Mouse (Mus musculus) left cerebral cortex, postnatal 14 days (tissue): Measurements from ENCODE around the gene Cntfr. TPM values are rescaled to one million over a fixed set of nuclear protein-coding genes. Genes with fewer than 3 reads are reported as not detected.
"Not testable (repeated sequence)": the region's sequence is repeated elsewhere in the genome, so short reads cannot be mapped to it uniquely, and the experiment has no call there.

Source experiments
- DNase-seq, 2 experiments: peaks; one replicate each; pipeline ENCODE4 v3.0.0; 2021 to 2022; ENCODE audit warnings: low spot score in 2 of 2, mixed read lengths in 1 of 2
- intact Hi-C: fragments of 180-260 bp; cut with DNase I; formaldehyde crosslinking; loops from one replicate; pipeline ENCODE4 v1.15.1; 2025
- total RNA-seq, 2 experiments: library from RNA; stranded (reverse); gene quantifications; 2 replicates each; pipeline ENCODE4 v1.2.3; 2021

The Cntfr gene
- total RNA-seq, 2 experiments from 2014 or later = 98.6 to 102 TPM

DNA sequence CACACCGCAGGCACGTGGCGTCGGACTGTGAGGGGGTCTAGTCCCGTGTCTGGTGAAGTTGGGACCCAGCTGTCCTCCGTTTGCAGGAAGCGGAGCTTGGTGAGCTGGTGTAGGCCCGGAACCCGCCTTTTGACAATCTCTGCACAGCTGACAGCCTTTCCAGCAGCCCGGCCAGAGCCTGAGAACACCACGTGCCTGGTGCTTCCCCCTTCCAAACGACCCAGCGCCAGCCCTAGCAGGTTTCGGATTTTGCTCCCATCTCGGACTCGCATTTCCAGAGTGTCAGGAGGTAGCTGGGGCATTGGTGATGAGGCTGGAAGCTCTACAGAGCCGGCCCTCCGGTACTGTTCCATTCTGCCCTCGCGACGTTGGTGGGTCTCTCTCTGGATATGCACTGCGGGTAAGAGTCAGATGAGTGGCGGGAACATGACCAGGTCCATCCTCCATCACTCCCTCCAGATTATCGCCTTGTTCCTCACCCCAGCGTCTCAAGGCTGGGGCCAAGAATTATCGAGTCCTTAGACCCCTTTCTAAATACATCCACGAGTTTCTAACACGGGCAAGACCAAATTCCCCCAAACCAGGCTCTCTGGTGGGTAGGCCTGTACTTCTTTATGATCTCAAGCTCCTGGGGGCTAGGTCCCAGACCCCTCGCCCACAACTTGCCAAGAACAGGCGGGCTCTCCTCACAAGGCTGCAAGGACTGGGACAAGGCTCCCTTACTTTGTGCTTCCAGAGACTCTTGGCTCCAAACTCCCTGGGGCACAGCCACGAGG is 15.7 kb upstream of the Cntfr start:
- intact Hi-C loops = no loop called here

DNA sequence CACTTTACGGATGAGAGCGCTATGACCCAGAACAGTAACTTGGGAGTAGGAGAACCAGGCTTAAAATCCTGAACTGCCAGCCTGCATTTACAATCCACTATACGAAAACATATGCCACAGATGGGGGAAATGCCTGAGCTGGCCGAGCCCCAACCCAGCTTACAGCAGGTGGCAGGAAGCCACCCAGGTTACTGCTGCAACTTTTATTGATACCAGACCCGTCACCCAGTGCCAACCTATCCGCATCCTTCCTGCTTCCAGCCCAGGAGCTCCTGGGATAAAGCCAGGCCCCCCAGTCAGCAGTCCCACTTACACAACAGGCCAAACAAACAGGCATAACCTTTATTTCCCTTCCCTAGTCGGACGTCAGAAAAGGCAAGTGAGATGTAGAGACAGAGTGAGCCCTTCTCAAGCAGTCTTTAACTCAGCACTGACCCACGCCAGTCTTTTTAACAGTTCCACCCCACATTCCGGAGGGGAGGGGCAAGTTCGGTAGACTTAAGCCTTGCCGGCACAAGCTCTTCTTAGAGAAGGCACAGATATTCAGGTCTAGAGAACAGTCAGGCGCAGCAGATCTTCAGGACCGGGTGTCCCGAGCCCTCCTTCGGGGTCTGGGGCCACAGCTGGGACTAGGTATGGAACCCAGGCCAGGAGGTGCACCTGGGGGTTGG is 15.0 kb upstream of the Cntfr start:
- DNase-seq = no peak
- intact Hi-C loops = no loop called here

More for the DNA sequence above, 15.7 kb upstream of the Cntfr start:
- no peak for DNase-seq

DNA sequence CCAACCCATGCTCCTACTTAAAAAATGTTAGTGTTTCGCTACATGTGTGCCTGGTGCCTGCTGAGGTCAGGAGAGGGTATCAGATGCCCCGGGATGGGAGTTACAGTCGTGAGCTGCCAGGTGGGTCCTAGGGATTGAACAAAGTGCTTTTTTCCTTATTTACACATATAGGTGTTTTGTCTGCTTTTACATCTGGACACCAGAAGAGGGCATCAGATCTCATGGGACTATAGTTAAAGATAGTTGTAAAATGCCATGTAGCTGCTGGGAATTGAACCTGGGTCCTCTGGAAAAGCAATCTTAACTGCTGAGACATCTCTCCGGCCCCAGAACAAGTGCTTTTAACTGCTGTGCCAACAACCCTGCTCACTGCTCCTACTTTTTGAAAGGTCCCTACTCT is 13.3 kb upstream of the Cntfr start:
- DNase-seq = no peak
- intact Hi-C loops = no loop called here

DNA sequence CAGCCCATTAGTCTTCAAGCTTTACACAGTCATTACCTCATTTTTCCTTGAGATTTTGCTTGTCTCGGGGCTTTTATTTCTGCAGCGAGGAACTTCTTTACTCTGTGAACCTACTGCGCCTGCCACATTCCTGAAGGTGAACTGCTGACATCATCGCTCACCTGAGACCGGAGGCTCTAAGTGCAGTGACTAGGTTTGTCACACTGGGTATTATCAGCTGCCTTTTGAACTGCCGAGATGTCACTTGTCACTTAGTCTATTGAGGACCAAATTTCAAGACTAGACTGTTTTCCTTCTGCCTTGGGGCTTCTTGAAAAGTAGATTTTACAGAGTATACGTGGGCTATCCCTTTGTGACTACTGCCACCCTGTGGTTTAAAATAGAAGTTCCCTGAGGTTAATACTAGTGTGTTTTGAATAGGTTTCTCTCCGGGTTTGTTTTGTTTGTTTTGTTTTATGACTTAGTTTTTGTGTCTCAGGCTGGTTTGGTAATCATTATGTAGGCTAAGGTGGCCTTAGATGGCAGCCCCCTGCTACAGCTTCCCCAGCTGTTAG is 11.4 kb upstream of the Cntfr start:
- DNase-seq = peak; percentile 76 to 86

DNA sequence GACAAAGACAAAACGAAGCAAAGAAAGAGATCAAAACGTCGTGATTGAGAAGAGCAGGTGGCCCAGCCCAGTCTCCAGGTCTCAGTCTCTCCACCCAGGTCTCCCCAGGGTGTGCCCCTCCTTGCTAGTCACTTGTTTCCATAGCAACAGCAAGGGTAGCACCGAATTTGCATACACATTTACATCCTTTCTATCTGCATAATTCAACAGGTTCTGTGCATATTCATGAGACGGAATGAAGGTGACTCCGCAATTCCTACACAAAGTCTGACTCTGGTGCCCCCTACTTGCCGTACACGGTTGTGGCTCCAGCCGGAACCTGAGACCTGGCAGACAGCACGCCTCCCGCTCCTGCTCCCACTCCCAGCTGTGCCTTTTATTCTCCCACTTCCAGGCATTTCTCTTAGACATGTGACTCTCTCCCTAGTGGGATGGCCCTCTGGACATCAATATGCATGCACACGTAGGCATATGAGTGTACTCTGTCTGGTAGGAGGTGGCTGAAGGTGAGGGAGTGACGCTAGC is 10.2 kb upstream of the Cntfr start:
- intact Hi-C loops = loop anchor here (5.0 kb wide), 1 partner anchor 90 kb away; no protein-coding TSS in a partner anchor
- DNase-seq = peak; percentile 77 to 95

More for the DNA sequence above, 11.4 kb upstream of the Cntfr start:
- intact Hi-C loops = loop anchor here (2.0 to 5.0 kb wide), 2 partner anchors 91 to 239 kb away; no protein-coding TSS in a partner anchor

DNA sequence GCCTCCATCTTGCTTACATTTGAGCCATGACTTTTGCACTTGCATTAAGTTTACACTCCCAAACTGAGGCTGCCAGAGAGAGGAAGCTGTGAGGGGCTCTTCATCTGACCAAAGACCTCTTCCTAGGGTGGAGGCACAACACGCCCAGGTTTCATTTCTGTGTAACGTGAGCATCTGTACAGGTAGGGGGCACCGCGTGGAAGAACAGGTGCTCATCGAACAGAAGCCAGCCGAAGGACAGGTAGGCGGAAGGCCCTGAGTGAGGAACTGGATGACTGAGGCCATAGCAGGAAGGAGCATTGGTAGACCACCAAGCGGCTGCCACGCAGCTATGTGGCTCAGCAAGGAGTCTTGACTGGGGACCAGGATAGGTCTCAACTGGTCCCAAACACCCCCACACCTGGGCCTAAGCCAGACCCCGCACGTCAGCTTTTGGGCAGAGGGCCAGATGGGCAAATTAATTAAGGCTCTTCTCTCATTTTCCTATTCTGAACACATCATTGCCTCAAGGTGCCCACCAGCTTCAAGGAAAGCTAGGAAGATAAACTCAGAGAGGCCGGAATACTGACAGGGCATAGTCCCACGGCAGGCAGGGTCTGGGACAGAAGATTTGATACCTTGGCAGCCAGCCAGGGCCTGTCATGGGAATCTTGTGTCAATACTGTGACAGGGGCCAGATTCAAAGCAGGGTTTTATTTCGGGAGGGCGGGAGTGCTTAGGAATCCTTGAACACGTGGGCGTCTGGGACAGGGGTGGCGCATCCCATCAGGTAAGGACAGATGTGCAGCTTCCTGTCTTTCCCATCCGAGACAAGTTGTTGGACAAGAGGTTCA is 9.2 kb upstream of the Cntfr start:
- no peak for DNase-seq
- intact Hi-C loops = loop anchor here (5.0 kb wide), 1 partner anchor 89 kb away; no protein-coding TSS in a partner anchor

DNA sequence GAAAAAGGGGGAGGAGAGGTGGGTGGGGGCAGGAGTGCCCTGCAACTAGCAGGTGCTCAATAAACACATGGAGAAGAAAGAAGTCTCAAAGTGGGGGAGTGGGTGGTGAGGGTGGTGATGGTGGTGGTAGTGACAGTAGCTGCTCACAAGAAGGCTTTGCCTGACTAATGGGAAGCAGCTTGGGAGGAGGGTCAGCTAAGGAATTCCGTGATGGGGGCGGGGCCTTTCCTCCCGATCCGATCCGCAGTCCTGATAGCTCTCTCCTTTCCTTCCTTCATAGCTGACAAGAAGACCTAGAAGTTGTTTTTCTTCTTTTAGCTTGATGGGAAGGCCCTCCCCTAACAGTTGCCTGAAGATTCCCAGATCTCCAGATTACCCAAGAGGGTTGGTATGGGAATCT is 7.8 kb upstream of the Cntfr start:
- intact Hi-C loops = loop anchor here (5.0 kb wide), 1 partner anchor 87 kb away; no protein-coding TSS in a partner anchor
- DNase-seq = no peak

DNA sequence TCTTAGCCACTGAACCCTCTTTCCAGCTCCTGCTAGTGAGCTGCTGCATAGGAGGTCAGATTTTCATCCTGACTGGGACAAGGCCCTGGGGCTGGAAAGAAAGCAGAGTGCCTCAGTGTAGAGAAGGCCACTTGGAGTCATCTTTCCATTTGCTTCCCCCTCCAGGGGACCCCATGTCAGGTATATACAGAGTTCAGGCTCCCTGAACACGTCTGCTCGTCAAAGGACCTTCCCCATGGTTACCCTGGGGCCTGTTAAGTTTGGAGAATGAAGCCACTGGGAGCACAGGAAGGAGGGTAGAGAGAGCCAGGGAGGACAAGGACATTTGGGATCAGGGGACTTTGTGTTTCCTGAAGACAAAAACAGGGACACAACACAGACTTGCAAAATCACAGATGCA is 5.3 kb upstream of the Cntfr start:
- DNase-seq, intact Hi-C loops: not testable (repeated sequence)

DNA sequence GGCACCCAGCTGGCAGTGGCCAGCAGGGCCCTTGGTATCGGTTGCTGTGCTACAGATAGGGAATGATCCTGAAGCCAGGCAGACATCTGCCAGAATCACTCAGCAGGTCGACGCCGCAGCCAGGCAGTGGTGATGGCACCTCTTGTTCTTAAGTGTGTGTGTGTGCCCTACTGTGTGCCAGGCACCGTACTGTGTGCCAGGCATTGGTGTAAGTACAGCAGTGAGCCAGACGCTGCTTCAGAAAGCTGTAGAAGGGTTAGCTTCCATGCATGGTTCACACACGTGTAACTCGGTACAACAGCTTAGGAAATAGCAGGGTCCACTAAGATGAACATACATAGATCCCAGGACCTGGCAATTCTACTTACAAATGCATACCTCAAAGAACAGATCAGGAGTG is 3.3 kb upstream of the Cntfr start:
- intact Hi-C loops, DNase-seq: not testable (repeated sequence)

DNA sequence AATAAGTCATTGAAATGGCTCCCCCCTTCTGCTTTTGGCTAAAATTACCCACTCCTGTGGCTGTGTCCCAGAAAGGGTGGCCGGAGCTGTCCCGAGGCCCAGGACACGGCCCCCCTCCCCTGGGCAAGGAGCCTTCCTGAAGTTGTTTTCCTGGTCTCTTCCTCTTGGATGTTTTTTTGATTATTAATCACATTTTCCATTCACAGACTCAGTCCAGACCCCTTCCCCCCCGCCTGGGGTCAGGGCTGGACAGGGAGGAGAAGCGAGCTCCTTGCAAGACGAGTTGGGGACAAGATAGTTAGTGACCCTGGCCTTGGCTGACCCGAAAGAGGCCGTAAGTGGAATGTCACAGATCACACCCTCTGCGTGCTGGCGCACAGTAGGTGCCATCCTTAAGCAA is 2.9 kb upstream of the Cntfr start, which contains the start of gene Il11ra1:
Il11ra1 (plus strand) TSS at position 207 of the 400 bp plus-strand sequence.
- intact Hi-C loops = not testable (repeated sequence)

DNA sequence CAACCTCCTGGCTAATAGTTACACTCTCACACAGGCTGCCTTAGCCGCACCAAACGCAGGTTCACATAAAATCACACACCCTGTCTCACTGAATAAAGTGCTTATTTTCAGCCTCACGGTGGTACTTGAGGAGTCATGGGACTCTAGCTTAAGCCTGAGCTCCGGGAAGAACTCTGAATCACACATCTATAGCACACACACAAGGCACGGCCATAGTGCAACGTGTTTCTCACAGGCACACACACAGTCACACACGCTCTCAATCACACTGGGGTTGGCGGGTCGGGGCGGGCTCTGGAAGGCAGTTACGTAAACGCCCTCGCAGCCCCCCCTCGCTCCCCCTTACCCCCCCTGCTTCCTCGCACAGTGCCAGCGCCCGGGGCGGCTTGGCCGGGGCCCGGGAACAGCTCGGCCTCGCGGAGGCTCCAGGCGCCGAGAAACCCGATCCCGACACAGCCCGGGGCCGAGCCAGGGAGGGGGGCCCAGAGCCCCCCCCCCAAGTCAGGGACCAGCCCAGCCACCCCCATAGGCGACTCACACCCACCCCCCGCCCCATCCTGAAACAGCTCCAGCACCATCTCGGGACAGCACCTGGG is 1.6 kb upstream of the Cntfr start:
- DNase-seq, intact Hi-C loops: not testable (repeated sequence)

More for the DNA sequence above, 2.9 kb upstream of the Cntfr start, which contains the start of gene Il11ra1:
- not testable (repeated sequence) for DNase-seq

DNA sequence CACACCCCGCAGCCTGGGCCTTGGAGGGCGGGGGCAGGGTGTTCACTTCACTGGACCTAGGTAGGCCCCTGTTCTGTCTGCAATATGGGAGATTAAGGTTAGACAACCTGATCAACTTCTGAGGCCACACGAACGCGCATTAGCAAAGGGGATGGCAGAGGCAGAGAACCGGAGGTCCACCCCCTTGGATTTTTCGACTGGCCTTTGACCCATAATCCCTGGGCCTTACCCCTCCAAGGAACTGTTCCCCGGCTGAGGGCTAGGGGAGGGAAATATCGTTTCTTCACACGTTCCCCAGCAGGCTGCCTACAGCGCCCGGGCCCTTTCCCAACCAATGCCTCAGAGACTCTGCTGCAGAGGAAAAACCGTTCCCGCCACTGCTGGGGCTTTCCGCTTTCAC is 437 bp downstream of the Cntfr start:
- intact Hi-C loops, DNase-seq: not testable (repeated sequence)

DNA sequence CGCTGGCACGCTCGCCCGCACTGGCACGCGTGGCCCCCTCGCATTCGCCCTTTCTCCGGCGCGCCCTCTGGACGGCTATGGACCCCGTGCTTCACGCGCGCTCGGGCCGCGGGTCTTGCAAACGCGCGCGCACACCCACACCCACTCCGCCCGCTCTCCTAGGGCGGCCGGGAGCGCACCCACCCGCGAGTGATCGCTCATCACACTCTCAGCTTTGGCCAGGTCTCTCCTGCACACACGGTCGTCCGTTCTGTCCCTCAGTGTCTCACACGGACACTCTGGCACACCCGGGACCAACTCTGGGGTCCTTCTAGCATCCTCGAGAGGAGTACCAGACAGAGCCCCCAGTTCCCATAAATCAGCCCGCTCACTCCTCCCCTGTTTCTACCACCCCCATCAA is 1.1 kb downstream of the Cntfr start:
- DNase-seq, intact Hi-C loops: not testable (repeated sequence)

DNA sequence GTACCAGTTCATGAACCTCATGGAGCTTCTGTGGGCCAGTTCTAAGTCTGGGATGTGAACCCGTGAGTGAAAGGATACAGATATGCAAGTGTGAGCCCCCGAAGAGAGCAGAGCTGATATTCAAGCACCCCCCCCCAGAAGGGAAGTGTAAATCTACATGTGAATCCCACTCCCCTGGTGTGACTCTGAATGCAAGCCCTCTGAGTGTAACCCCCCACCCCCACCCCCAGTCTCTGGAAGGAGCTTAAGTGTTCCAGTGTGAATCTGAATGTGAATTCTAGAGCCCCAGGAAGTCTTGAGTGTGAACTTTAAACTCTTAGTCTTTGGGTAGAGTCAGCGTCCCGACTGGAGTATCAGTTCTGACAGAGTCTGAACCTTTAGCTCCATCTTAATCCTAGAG is 3.4 kb downstream of the Cntfr start:
- DNase-seq, intact Hi-C loops: not testable (repeated sequence)

DNA sequence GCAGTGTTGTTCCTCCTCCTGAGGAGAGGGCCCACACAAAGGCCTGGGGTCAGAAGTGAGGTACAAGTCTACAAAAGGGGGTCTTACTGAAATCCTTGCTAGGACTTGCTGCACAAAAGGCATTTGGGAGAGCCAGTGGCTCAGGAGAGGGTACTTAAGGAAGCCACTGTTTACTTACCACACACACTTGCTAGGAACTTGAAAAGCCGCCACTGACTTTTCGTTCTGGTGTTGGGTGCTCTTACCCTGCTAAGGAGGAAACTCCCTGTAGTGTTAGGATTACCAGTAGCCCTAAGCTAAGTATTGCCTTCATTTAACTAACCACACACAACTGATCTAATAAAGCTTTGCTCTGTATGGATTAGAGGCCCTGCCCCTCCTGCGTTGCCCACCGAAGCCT is 6.9 kb downstream of the Cntfr start:
- DNase-seq, intact Hi-C loops: not testable (repeated sequence)

DNA sequence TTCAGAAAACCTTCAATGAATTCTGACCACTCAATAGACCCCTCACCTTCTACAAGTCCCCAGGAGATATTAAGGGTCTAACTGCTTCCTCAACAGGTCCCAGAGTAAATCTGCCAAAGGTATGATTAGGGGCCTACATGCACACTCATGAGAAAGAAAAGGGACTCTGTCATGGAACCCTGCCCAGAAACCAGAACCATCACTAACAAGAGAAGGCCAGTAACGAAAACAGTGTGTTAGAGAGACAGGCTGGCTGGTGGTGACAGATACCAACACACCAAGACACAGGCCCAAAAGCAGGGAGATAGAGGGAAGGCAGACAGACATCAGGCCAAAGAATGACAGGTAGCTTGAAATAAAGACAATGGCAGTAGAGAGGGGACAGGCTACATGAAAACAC is 8.3 kb downstream of the Cntfr start:
- DNase-seq = not testable (repeated sequence)

DNA sequence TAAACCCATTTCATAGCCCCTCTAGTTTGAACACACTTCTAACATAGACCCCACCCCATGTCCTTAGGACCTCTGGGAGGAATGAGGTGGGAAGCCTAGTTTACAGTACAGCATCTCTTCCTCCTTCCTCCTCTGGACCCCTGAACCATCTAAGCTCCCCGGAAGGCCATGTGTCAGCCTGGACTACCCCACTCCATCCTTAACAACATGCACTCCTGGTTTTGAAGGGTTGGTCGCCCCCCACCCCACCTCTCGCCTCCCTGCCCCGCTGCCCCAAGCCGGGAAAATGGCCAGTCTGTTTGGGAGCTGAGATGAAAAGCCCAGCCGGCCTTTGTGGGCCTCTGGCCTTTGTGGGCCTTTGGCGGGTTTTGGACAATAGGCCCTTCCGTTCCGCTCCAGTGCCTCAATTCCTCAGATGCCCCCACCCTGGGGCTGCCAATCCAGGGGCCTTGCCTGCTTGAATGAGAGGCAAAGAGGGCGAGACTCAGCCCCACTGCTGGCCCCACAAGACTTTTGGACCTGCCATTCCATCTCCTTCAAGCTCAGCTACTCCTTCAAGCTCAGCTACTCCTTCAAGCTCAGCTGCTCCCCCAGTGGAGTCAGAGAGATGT is 10.9 kb downstream of the Cntfr start:
- DNase-seq, intact Hi-C loops: not testable (repeated sequence)

More for the DNA sequence above, 8.3 kb downstream of the Cntfr start:
- intact Hi-C loops = not testable (repeated sequence)

DNA sequence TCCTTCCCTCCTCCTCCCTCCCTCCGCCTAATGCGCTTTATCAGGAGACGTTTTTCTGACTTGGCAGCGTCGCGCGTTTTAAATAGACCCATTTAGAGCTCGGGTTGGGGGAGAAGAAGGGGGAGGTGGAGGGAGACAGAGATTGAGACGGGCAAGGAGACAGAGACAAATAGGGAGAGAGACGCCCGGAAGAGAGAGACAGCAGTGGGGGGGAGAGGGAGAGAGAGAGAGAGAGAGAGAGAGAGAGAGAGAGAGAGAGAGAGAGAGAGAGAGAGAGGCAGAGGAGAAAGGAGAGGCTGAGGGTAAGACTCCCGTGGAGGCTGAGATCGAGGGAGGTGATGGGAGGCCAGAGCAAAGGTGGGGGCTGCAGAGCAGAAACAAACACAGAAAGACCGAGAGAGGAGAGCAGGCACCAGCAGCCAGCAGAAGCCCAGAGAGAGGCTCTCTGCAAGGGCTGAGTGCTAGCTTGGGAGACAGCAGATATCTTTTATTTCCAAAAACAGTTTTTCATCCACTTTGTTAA is 11.9 kb downstream of the Cntfr start:
- intact Hi-C loops, DNase-seq: not testable (repeated sequence)
